Mouse (Mus musculus) gonadal fat pad, adult 2 months (tissue): ENCODE results near the gene Nthl1. TPM values are rescaled to one million over a fixed set of nuclear protein-coding genes. Genes with fewer than 3 reads are reported as not detected.
"Not testable (repeated sequence)": the region's sequence is repeated elsewhere in the genome, so short reads cannot be mapped to it uniquely, and the experiment has no call there.

ENCODE experiments used
- DNase-seq: peaks from one replicate; pipeline ENCODE4 v3.0.0-alpha.2; 2012; ENCODE audit warnings: low read depth
- polyA plus RNA-seq: library from polyadenylated mRNA; depleted of rRNA; stranded (reverse); fragments of >200 nt; gene quantifications from 2 replicates; pipeline ENCODE4 v1.2.3, GENCODE M21; 2012

Nthl1 gene
- polyA plus RNA-seq, 1 experiment: 16.4 TPM

DNA sequence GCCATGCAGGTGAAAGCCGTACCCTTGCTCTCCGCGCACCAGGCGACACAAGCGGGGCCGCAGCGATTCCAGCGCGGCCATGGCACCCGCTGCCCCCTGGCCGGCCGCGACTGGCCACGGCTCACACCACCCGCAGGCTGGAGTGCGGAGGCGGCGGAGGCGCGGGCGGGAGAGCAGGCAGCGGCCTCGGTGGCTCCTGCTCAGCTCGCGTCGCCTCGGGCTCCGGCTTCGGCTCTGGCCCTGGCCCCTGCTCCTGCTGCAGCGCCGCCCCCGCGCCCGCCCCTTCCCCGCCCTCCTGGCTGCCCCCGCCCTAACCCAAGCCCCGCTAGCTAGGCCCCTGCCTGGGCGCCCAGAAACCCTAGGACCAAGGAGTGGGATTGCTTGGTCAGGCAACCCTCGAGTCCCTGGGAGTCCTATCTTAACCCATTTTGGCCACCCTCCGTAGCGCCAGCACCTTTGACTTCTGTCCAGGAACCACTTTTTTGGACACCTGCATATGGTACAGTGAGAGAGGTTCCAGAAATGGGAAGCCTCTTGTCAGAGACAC, 17.7 kb downstream of the Nthl1 start, which contains the start of gene Slc9a3r2:
TSS of gene Slc9a3r2 (minus strand) at position 258 of the 547 bp plus-strand sequence.
- no peak for DNase-seq

DNA sequence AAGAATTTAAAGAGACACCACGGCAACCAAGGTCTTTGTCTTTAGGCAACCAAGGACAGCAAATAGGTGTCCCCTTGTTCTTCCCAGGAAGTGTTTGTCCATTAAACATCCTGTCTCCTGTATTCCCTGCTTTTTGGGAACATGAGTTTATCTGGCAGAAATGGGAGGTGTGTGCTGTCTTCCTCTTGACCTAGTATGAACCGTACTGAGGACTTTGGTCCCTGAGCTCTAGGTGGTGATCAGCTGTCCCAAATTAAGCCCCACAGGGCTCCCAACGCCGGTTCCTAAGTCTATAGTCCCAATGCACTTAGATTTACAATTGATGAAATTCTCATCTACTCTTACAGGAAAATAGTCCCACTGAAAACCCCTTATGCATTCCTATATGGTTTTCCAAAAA, 18.3 kb downstream of the Nthl1 start:
- DNase-seq: no peak

- no peak for DNase-seq
Observed at GRCm38 (mm10) chr17:24651835-24652234, 19.4 kb downstream of the Nthl1 start.

DNA sequence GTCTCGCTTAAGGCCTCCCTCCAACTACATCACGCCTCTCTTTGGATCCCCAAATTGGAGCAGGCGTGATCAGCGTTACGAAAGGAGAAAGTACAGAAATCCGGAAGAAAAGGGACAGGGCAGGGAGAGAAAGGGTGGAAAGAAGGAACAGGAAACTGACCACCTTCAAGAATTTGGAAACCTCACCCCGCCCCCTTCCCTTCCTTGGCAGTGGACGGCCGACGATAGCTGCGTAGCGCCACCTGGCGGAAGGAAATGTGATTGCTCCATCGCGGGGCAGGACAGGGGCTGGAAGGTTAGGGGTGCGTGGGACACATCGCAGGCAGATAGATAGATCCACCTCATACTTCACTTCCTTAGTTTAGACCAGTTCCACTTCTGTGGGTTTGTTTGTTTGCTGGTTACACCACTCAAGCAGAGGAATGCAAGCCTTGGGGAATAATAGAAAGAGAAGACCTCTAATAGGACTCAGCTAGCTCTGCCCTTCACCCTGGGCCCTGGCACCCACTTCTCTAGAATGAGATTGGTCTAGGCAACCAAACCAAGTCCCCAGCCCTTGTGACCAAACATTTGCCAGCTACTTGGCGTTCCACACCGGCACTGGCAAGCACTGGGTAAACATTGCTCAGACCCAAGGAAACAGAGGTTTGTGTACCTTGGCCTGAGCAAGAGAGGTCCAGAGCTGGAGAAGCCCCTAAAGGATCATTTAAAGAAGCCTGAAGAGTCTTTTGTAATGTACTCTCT, 21.7 kb downstream of the Nthl1 start:
- DNase-seq: no peak

GRCm38 (mm10) chr17:24654969-24655368, 22.5 kb downstream of the Nthl1 start:
- no peak for DNase-seq

- no peak for DNase-seq
Observed at GRCm38 (mm10) chr17:24658017-24658758, 25.7 kb downstream of the Nthl1 start, which contains the start of gene Npw. Gene Npw (minus strand): TSS chr17:24658457.

DNA sequence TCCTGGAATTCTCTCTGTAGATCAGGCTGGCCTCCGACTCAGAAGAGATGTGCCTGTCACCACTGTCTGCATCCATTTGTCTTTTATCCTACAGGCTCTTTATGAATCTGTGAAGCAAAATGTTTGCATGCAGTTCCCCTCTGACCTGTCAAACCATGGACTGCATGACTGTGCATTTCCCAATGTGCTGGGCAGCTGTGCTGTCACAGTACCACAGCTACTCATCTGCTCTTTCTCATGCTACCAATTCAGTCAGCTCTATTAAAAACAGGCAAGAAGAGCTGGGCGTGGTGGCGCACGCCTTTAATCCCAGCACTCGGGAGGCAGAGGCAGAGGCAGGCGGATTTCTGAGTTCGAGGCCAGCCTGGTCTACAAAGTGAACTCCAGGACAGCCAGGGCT, 34.5 kb downstream of the Nthl1 start:
- DNase-seq: not testable (repeated sequence)

- no peak for DNase-seq
Observed at GRCm38 (mm10) chr17:24667416-24667815, 34.9 kb downstream of the Nthl1 start.

GRCm38 (mm10) chr17:24669214-24669544, 36.7 kb downstream of the Nthl1 start:
- not testable (repeated sequence) for DNase-seq

DNA sequence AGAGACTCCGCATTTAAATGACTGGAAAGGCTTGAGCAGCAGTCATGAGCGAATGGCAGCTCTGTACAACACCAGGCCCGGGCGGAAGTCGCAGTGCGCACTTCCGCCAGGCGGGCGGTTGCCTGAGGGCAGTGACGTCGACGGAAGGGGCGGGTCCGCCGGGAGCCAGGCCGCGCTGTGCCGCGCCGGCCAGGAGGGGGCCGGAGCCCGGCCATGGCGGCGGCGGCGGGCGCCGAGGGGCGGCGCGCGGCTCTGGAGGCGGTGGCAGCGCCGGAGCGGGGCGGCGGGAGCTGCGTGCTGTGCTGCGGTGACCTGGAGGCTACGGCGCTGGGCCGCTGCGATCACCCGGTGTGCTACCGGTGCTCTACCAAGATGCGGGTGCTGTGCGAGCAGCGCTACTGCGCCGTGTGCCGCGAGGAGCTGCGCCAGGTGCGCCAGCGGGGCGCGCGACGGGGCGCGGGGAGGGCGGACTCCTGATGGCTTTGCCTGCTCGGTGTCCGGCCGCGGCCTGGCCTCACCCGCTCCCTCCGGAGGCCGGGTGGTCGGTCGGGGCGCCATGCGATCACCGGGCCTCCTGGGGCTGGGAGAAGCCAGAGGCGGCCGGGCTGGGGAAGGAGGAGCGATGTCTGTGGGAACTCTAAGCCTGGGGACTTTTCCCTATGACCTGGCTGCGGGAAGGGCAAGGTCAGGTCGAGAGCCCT, 37.2 kb downstream of the Nthl1 start, which contains the start of gene Zfp598:
TSS of gene Zfp598 (plus strand) at position 143 of the 701 bp plus-strand sequence.
- no peak for DNase-seq

DNA sequence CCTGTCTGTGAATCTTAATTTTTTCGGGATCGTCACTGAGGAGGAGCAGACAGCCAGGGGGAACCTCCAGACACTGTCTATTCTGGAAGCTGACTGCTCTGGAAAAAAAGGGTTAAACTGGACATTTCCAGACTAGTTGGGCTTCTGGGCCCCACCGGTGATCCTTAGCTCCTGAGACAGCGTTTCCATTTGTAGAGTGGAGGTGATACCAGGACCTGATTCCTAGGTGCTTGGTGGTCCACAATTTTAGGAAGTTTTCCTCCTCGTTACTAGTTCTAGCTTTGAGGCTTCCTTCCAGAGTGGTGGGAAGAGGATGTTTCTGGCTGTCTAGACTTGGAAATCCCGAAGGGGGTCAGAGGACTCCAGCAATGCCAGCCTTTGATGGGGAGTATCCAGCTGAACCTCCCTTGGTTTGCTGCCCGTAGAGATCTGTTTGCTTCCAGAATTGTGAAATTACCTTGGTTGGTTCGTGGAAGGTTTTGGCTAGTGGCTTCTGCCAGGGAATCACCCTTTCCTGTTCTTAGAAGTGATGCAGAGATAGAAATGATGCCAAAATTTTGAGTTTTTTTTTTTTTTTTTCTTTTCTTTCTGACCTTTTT, 37.9 kb downstream of the Nthl1 start:
- no peak for DNase-seq

- DNase-seq: no peak
Observed at GRCm38 (mm10) chr17:24671346-24671745, 38.9 kb downstream of the Nthl1 start.

- no peak for DNase-seq
Observed at GRCm38 (mm10) chr17:24672141-24672540, 39.7 kb downstream of the Nthl1 start.

GRCm38 (mm10) chr17:24674277-24674676, 41.8 kb downstream of the Nthl1 start:
- no peak for DNase-seq

DNA sequence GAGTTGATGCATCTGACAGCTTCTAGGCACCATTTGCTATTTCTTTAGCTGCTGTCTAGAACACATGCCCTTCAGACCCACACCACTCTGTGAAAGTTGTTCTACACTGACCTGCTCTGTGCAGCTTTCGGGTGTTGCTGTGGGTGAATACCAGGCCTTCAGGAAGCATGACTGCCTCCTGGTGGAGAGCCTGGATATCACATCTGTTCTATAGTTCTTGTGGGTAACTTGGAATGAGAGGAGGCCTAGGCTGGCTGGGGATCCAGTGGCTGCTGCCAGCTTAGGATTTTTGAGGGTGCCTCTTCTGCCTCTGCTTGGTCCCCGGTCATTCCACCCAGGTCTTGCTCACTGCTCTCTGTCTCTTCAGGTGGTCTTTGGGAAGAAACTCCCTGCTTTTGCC, 43.7 kb downstream of the Nthl1 start:
- no peak for DNase-seq

DNA sequence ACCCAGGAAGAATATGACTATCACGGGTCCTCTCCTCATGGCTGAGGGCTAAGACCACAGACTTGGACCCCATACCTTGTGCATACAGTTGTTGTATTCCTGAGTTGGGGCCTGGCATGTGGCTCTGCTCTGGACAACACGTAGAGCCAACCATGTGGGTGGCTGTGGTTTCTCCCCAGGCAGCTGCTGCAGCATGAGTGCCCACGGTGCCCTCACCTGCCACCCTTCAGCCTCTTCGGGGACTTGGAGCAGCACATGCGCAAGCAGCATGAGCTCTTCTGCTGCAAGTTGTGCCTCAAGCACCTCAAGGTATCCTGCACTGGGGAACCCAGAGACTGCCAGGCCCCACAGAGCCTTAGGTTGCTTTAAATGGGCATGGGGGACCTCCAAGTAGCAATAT, 44.4 kb downstream of the Nthl1 start:
- no peak for DNase-seq

DNA sequence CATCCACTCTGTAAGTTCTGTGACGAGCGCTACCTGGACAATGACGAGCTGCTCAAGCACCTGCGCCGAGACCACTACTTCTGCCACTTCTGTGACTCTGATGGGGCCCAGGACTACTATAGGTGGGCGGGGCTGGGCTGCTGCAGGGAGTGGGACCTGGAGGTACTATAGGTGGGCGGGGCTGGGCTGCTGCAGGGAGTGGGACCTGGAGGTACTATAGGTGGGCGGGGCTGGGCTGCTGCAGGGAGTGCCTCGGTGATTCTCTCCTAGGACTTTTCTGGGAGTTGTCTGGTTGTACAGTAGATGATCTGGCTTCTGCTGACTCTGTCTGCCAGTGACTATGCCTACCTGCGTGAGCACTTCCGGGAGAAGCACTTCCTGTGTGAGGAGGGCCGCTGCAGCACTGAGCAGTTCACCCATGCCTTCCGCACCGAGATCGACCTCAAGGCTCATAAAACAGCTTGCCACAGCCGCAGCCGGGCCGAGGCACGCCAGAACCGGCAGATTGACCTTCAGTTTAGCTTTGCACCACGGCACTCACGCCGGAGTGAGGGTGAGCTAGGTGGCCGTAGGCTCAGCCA, 45.1 kb downstream of the Nthl1 start:
- DNase-seq: no peak

DNA sequence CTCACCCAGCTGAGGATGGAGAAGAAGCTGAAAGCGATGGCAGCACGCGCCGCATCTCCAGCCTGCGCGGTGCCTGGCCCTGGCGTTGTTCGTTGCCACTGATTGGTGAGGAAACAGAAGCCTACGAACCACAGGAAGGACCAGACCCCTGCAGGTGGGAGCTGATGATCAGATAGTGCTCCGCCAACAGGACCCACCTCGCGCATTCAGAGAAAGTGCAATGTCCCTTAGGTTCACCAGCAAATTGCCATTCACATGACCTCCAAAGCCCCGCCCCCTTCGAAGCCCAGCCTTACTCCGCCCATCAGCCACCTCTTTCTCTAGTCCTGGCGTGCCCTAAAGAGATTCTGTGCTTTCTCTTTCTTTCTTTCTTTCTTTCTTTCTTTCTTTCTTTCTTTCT, 54.0 kb downstream of the Nthl1 start:
- no peak for DNase-seq

DNA sequence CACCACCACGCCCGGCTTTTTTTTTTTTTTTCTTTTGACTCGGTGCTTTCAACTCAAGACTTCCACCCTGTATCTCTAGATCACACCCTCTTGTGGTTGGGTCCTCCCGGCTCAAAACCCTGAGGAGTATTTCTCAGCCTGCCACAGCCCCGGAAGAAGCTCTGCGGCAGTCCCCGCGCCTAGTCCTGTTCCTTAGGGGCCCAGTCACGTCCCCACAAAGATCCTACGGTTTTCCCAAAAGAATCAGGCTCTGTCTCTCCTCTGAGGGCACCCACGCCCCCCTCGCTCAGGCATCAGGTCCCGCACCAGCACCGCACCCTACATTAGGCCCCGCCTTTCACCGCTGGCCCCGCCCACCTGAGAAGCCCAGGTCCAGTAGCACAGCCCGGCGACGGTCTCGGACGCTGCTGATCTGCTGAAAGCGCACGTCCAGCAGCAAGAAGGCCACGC, 54.7 kb downstream of the Nthl1 start:
- no peak for DNase-seq

- DNase-seq: no peak
Observed at GRCm38 (mm10) chr17:24687599-24687998, 55.1 kb downstream of the Nthl1 start.
